In the genomic region with DNA sequence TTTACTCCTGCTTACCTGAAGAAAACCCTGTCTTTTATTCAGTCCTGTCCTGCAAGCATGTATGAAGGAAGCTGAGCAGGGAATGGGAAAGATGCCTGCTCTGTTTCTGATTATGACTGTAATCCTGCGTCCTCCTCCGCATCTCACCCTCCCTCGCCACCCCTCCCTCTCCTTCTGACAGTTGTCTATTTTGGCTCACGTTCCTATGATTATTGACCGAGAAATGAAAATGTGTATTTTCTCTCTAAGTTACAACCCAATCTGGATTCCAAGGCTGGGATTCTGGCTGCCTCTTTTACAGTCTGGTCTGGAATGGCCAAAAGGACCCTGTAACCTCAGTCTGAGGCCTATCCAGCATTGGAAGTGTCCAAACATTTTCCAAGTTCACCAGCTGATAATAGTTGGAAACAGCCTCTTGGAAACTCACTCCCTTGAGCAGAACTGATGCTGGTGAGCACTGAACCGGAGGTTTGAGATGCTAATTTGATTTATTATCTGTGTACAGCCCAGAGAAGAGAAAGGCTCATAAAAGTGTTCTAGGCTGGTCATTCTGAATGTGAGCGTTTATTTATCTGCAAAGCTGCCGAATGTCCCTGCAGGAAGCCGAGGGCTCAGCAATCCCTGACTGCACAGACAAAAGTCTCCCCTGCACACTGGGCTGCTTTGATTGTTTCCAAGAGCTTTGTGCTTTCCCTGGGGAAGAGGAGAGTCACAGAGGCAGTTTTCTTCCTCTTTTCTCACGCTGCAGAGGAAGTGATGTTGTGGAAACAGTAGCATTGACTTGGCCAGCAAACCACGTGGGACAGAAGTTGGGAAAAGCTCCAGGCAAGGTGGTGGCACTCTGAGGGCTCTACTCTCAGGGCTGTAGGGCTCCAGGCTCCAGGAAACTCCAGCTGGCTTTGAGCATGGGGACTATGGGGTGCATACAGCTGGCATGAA, we compare ENCODE assay signal across 8 mouse cellular contexts. TPM values are rescaled to one million over a fixed set of nuclear protein-coding genes. Genes with fewer than 3 reads are reported as not detected.
DNase-seq lines count a peak whose midpoint lies in the region; ATAC-seq lines count a peak whose summit lies in the region.

No protein-coding gene starts in this region.

- no peak overlapping the region for H3K4me3 ChIP-seq in heart, embryonic 10.5 days
- H3K4me3 ChIP-seq in embryonic facial prominence, embryonic 14.5 days (ENCODE audit: low read depth, low read length), result no peak overlapping the region
- no peak overlapping the region for H3K4me3 ChIP-seq in hindbrain, embryonic 16.5 days (ENCODE audit: low read length)

- no peak overlapping the region for H3K27ac ChIP-seq in heart, embryonic 10.5 days
- H3K27ac ChIP-seq in embryonic facial prominence, embryonic 14.5 days (replicated peaks; ENCODE audit: low read depth, low read length), result peak overlapping the region; percentile 34
- peak overlapping the region; percentile 34; the same call in 1 of the 2 replicates for H3K27ac ChIP-seq in hindbrain, embryonic 16.5 days (ENCODE audit: low read depth, low read length)

- H3K9me3 ChIP-seq in heart, embryonic 10.5 days, result no peaks in the 10 kb centered on the region
- no peaks in the 10 kb centered on the region for H3K9me3 ChIP-seq in embryonic facial prominence, embryonic 14.5 days (ENCODE audit: control insufficient read depth, low read length)
- no peaks in the 10 kb centered on the region for H3K9me3 ChIP-seq in hindbrain, embryonic 16.5 days (ENCODE audit: control insufficient read depth, low read length)

- DNase-seq in heart, adult 11 months, result peak; percentile 98
- no peak for DNase-seq in heart, embryonic 10.5 days (ENCODE audit: low spot score)
- DNase-seq in embryonic facial prominence, embryonic 14.5 days (ENCODE audit: low spot score), result peak; percentile 44
- DNase-seq in lung, postnatal 14 days, result peak; percentile 35
- no peak for DNase-seq in cerebellum, adult 9-10 months
- no peak for DNase-seq in gastrocnemius, postnatal 36 days
- no peak for DNase-seq in thymus, adult 18-20 months

- peaks cover 26% of the 10 kb centered on the region for H3K27me3 ChIP-seq in heart, embryonic 10.5 days (ENCODE audit: insufficient read depth, poor library complexity, severe bottlenecking)
- no peaks in the 10 kb centered on the region; the same call in 1 of the 2 replicates for H3K27me3 ChIP-seq in embryonic facial prominence, embryonic 14.5 days (replicated peaks; ENCODE audit: control insufficient read depth, insufficient read depth, low read length)
- no peaks in the 10 kb centered on the region; the same call in 1 of the 2 replicates for H3K27me3 ChIP-seq in hindbrain, embryonic 16.5 days (replicated peaks; ENCODE audit: control insufficient read depth, insufficient read depth, low read length)

- no peak overlapping the region for H3K4me2 ChIP-seq in embryonic facial prominence, embryonic 14.5 days (ENCODE audit: low read depth, low read length)
- H3K4me2 ChIP-seq in hindbrain, embryonic 16.5 days (ENCODE audit: low read length), result no peak overlapping the region

- no peaks in the 10 kb centered on the region for H3K36me3 ChIP-seq in heart, embryonic 10.5 days
- no peaks in the 10 kb centered on the region for H3K36me3 ChIP-seq in embryonic facial prominence, embryonic 14.5 days (ENCODE audit: control insufficient read depth, insufficient read depth, low read length)
- no peaks in the 10 kb centered on the region for H3K36me3 ChIP-seq in hindbrain, embryonic 16.5 days (ENCODE audit: control insufficient read depth, insufficient read depth, low read length)

- 64% methylated on average over 11 of the region's 11 CpGs for WGBS in heart, embryonic 10.5 days
- WGBS in embryonic facial prominence, embryonic 14.5 days, result 40% methylated on average over 11 of the region's 11 CpGs
- WGBS in hindbrain, embryonic 16.5 days, result 42% methylated on average over 11 of the region's 11 CpGs

- no peaks in the 10 kb centered on the region for H3K4me1 ChIP-seq in heart, embryonic 10.5 days
- H3K4me1 ChIP-seq in embryonic facial prominence, embryonic 14.5 days (ENCODE audit: control insufficient read depth, insufficient read depth, low read length), result no peaks in the 10 kb centered on the region
- no peaks in the 10 kb centered on the region for H3K4me1 ChIP-seq in hindbrain, embryonic 16.5 days (ENCODE audit: control insufficient read depth, insufficient read depth, low read depth, low read length)

- ATAC-seq in embryonic facial prominence, embryonic 14.5 days (ENCODE audit: low read depth), result no peak
- ATAC-seq in hindbrain, embryonic 16.5 days, result 0 out of 2 replicates have a peak, but pooled peaks have one; percentile 30

- intact Hi-C loops in gastrocnemius, postnatal 36 days (cut with DNase I), result no loop called here

- no peak overlapping the region for H3K9ac ChIP-seq in embryonic facial prominence, embryonic 14.5 days (ENCODE audit: low read depth, low read length)
- no peak overlapping the region for H3K9ac ChIP-seq in hindbrain, embryonic 16.5 days (ENCODE audit: low read depth, low read length)

RNA-seq across cellular contexts. Expression of a gene that starts 4.7 kb away (rescaled TPM):
- 17.5 and 20.8 TPM in 2 replicates for polyA plus RNA-seq in heart, embryonic 10.5 days (2016; fragmentation: Nextera tagmentation; extraction: Ambion mirVana)
- 15.0 and 17.7 TPM in 2 replicates for polyA plus RNA-seq in embryonic facial prominence, embryonic 14.5 days (2014; fragmentation: Nextera tagmentation; extraction: Ambion mirVana)
- polyA plus RNA-seq in hindbrain, embryonic 16.5 days (2015; fragmentation: Nextera tagmentation; extraction: Ambion mirVana), result 11.2 and 13.4 TPM in 2 replicates
- total RNA-seq in gastrocnemius, postnatal 36 days (2021), result 10 to 100 TPM; 10.4 to 14.4 TPM

Comparison
In these comparisons a context has a peak if more than half of its experiments do, and no peak if none do; other contexts are left out.
1. DNase-seq: peak in heart, adult 11 months (single experiment), embryonic facial prominence, embryonic 14.5 days (single experiment) and lung, postnatal 14 days (single experiment); none in heart, embryonic 10.5 days (single experiment), cerebellum, adult 9-10 months (single experiment), gastrocnemius, postnatal 36 days (0 of 2) and thymus, adult 18-20 months (0 of 2).